Mouse (Mus musculus) fibroblast of lung, adult 2 months (primary cell): ENCODE results near the gene Gm20388.
A peak's percentile ranks its signal among the peaks of the same experiment; 100 is the strongest.
"Not testable (repeated sequence)": the region's sequence is repeated elsewhere in the genome, so short reads cannot be mapped to it uniquely, and the experiment has no call there.

Source experiments
- DNase-seq: peaks from one replicate; pipeline ENCODE4 v3.0.0-alpha.2; 2011; ENCODE audit warnings: low read depth

Gene Gm20388

GRCm38 (mm10) chr8:120316707-120317106 lies 406.1 kb downstream of the Gm20388 start:
- no peak for DNase-seq

DNA sequence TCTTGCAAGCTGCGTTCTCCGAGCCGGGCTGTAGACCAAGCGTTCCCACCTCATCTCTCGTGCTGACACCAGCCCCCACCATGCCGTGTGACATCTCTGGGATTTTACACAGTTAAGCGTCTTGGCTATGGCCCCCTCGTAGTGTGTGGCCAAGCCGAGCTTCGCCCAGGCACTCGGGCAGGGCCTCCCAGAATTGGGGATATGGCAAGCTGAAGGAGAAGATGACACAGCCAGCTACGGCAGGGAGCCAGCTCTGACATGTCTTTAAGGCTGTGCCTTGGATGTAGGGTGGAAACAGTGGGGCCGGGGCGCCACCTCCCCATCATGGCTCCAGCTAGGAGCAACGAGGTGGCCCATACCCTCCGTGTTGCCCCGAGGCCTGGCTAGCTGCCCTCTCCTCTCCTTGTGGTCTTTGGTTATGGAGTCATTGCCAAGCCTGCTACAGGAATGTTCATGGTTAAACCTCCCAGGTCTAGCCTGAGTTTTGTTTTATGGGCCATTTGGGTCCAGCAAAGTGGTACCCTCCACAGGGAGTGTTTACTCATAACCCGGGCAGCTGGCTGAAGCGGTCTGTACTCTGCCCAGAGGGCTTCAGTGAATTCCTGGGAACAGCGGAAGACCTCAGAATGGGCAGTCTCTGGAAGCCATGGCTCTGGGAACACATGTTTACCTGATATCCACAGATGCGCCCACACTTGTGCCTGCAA lies 406.6 kb downstream of the Gm20388 start:
- no peak for DNase-seq

GRCm38 (mm10) chr8:120318476-120318991 lies 407.9 kb downstream of the Gm20388 start:
- peak; percentile 61 for DNase-seq

DNA sequence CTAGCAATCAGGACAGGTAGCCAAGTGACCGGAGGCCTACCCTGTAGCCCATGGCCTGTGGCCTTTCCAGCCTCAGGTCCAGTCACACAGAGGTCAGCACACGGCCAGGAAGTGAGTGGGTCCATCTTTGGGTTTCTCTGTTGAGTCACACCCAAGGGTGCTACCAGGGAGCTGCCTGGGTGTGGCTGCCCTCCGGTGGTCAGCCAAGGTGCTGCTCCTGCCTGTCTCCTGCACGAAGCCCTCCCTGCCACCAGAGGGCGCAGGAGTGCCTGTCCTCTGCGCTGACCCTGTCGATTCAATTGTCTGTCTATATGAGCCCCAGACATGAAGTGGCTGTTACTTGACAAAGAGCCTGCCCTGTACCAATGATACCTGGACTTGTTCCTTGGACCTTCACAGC lies 408.8 kb downstream of the Gm20388 start:
- DNase-seq = no peak

- DNase-seq = no peak
These were observed 409.5 kb downstream of the Gm20388 start for GRCm38 (mm10) chr8:120320146-120320545.

DNA sequence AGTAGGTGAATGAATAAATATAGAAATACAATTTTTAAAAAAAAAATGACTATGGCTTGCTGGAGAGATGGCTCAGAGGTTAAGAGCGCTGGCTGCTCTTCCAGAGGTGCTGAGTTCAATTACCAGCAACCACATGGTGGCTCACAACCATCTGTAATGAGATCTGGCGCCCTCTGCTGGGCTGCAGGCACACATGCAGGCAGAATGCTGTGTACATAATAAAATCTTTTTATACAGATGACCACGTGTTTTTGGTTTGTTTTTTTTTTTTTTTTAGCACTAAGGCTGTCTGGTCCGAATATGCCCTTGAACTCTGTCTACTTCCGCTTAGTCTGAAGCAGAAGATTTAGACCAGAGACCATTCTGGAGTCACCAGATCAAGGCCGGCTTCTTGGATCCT lies 411.1 kb downstream of the Gm20388 start:
- DNase-seq = no peak

- DNase-seq = peak; percentile 58
These were observed 412.4 kb downstream of the Gm20388 start for GRCm38 (mm10) chr8:120322956-120323448.

GRCm38 (mm10) chr8:120324555-120324954 lies 413.9 kb downstream of the Gm20388 start:
- DNase-seq = no peak

DNA sequence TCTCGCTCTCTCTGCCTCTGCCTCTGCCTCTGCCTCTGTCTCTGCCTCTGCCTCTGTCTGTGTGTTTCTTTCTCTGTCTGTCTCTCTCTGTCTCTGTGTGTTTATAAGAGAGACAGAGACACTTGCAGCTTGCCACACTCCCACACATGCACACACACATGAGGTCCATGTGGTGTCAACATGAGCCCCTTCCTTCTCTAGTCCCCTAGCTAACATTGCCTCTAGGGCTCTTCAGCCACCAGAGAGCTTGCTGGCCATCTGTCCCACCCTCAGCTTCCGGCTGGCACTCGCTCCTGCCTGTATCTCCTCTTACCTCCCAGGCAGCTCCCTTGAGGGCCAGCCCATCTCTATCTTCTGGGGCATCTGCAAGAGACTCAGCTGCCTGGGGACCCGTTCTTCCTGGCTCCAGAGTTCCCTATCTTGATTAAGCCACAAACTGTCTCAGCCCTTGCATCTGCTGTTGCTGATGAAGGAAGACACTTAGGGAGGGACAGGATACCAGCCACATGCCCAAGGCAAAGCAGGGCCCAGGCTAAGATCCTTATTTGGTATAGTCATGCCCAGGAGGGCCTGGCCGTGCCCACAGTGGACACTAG lies 414.6 kb downstream of the Gm20388 start:
- no peak for DNase-seq

GRCm38 (mm10) chr8:120327131-120327554 lies 416.5 kb downstream of the Gm20388 start:
- DNase-seq = no peak

GRCm38 (mm10) chr8:120328361-120329022 lies 417.9 kb downstream of the Gm20388 start:
- no peak for DNase-seq

- DNase-seq = no peak
These were observed 418.5 kb downstream of the Gm20388 start for GRCm38 (mm10) chr8:120329030-120329748.

DNA sequence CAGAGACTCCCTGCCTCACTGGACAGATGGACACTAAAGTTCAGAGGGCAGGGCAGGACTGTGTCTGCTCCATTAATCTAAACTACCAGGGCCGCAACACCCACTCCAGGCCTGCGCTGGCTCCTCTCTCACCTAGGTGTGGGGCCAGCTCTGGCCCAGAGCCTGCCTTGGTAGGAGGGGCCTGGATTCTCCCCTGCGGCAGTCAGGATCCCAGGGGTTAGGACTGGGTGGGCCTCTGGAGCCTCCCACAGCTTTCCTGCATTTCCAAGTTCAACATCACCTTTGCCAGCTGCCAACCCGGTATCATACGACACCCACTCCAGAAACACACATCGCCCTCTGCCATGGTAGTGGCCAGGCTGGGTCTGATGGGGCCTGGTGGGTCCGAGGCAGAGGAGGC lies 420.4 kb downstream of the Gm20388 start:
- DNase-seq = no peak

DNA sequence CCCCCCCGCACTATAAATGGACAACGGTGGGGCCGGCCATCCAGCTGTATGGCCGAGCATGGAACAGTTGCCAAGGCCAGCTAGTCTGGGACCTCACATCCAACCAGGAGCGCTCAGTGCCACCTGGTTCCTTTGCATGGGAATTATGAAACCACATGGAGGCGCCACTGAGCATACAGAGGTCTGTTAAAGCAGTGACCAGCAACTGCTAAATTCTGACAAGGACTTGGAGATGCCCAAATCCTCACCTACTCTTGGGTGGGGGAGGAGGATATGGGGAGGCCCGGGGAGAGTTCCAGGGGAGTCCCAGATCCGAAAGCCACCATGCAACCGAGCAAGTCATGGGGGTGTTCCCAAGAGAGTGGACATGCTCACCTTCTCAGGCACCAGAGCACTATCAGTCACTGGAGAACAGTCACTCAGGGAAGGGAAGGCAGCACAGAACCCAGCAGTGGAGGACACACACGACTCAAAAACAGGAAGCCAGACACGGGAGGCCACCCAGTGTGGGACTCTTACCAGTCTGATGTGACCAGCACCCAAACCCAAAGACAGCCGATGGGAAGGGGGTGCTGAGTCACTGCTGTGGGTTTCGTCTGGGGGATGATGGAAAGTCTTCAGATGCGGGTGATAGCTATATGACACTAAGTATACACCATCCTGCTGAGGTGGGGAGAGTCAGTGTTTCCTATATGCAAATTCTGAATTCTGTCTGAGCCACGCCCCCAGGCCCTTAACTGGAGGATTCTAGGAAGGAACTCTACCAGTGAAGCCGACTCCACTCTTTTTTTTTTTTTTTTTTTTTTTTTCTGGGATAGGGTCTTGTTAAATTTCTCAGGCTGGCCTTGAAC lies 422.0 kb downstream of the Gm20388 start:
- DNase-seq = no peak

DNA sequence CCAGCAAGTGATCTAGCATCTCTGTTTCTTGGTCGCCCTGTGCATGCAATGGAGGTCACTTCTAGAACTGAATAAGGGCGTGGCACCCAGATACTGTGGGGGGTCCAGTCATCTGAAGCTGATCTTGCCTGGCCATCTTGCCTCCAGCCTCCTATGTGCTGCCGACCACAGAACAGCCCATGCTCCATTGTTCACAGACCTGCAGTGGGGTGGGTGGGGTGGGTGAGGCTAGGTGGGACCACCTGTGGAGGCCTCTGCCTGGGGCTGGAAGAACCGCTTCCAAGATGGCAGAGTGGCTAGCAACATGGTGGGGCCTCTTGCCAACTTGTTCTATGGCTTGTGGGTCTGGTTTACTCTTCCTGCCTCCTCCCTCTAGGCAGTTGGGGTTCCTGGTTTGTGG lies 423.0 kb downstream of the Gm20388 start:
- no peak for DNase-seq

- DNase-seq = not testable (repeated sequence)
These were observed 423.6 kb downstream of the Gm20388 start for GRCm38 (mm10) chr8:120334261-120334660.

- DNase-seq = no peak
These were observed 424.2 kb downstream of the Gm20388 start for GRCm38 (mm10) chr8:120334878-120335261.

GRCm38 (mm10) chr8:120335262-120336086 lies 424.8 kb downstream of the Gm20388 start:
- no peak for DNase-seq

GRCm38 (mm10) chr8:120336087-120336380 lies 425.4 kb downstream of the Gm20388 start:
- DNase-seq = no peak

DNA sequence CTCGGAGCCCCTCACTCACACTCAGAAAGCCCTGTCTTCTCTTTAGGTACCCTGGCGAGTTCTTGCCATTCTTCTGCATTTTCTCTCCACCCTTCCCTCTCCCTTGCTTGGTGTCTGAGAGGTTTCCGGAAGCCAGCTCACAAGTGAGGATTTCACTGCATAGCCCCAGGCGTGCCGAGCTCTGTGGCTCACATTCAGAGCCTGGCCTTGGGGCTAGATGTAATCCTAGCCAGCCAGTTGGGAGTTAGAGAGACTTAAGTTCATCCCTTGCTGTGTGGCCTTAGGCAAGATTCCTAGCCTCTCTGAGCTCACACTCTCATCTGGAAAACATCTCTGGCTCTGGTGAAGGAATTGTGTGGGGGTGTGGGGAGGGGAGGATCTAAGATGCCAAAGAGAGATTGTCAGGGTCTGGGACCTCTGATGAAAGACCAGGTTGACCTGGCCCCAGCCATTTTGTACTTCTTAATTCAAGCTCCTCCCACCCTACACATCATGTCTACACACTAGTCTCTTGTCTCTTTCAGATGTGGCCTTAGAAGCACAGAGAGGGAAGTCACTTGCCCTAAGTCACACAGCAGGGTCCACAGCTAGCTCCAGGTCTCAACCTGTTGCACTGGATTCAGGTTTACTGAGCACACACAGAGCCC lies 426.4 kb downstream of the Gm20388 start:
- DNase-seq = no peak
